Mouse (Mus musculus): ENCODE data around the gene 5031439G07Rik. TPM values are rescaled to one million over a fixed set of nuclear protein-coding genes. Genes with fewer than 3 reads are reported as not detected.

The 5031439G07Rik gene
- polyA plus RNA-seq, 1 experiment: 20.8 TPM

DNA sequence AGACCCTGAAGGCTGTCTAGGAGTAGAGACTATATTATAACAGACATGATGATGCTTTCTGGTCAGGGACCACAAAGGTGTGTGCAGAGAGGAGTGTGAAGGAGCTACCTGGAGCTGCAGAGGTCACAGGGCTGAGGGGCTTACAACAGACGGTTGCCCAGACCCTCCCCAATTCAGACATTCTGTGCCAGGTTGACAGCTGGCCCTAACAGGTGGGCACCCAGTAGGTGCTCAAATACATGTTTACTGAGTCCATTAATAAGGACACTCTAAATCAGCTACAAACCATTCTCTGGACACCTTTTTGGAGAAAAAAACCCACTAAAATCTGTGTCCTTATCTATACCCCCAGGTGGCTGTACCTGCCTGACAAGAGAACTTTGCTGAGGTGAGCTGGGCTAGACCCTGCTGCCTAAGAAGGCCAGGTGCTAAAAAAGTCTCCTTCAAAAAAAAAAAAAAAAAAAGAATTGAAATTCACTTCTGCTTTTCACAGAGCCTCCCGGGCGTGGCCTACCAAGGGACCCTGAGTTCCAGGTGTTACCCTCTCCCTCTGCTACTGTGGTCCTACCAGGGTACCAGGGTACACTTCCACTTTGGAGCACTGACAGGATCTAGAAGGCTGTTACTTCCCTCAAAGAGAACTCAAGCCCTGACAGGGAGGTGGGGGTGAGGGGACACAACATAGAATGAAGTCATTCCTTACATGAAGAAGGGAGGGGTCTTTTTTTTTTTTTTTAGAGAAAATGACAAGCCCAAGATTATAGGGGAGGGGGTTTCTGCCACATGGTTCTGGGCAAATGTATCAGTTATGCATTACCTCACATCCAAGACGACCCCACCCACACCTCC lies 2.0 kb downstream of the 5031439G07Rik start:
- H3K4me1 ChIP-seq (ENCODE audit: control insufficient read depth, insufficient read depth, low read length): peaks cover 3% of the 10 kb centered on the region
- H3K36me3 ChIP-seq (ENCODE audit: control insufficient read depth, insufficient read depth, low read length, poor library complexity, severe bottlenecking): no peaks in the 10 kb centered on the region

DNA sequence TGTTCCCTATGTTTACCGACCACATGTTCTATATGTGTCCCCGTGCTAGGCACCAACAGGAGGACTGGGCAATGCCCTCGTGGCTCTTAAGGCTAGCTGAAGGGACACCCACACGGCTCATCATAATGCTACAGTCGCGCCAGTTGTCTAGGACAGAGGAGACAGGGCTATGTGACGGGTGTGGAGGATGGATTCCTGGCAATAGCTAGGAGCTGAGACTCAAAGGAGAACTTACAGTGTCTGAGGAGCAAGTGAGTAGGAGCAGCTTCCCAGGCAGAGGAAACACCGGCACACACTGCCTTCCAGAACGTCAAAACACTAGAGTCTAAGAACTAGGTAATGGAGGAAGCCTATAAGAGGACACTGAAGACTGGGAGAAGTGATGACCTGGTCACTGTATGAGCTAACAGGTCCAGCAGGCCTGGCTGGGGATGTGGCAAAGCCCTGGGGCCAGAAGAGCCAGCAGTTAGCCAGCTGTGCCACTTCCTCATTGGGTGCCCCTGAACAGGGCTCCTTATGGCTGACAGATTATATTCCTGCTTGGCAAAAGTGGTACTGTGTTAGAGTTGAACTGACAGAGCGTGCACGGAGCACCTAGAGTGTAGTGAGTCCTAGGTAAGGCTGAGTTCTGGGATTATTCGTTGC lies 2.7 kb downstream of the 5031439G07Rik start:
- Histone ChIP-seq H3K27ac (ENCODE audit: insufficient read depth, low read length) (no peak overlapping the region), H3K9me3 (replicated peaks; ENCODE audit: control insufficient read depth, insufficient read depth, low read length, poor library complexity, severe bottlenecking) (no peaks in the 10 kb centered on the region), H3K4me3 (ENCODE audit: low read depth, low read length) (no peak overlapping the region), H3K4me1 (ENCODE audit: control insufficient read depth, insufficient read depth, low read length) (peaks cover 3% of the 10 kb centered on the region), H3K27me3 (ENCODE audit: control insufficient read depth, insufficient read depth, low read length, poor library complexity, severe bottlenecking) (no peaks in the 10 kb centered on the region), H3K36me3 (ENCODE audit: control insufficient read depth, insufficient read depth, low read length, poor library complexity, severe bottlenecking) (no peaks in the 10 kb centered on the region), H3K9ac (ENCODE audit: low read depth, poor library complexity, severe bottlenecking) (no peak overlapping the region)
- TF ChIP-seq EP300 (IDR thresholded peaks at IDR 0.05; ENCODE audit: insufficient read depth, low read depth, low read length) (no peak), CTCF (IDR thresholded peaks at IDR 0.05; ENCODE audit: low read depth, low read length) (no peak), POLR2A (IDR thresholded peaks at IDR 0.05; ENCODE audit: insufficient read depth, low read length) (no peak)

More for the DNA sequence above, 2.0 kb downstream of the 5031439G07Rik start:
- no peak overlapping the region for H3K9ac ChIP-seq (ENCODE audit: low read depth, poor library complexity, severe bottlenecking)
- no peaks in the 10 kb centered on the region for H3K9me3 ChIP-seq (replicated peaks; ENCODE audit: control insufficient read depth, insufficient read depth, low read length, poor library complexity, severe bottlenecking)
- TF ChIP-seq CTCF (IDR thresholded peaks at IDR 0.05; ENCODE audit: low read depth, low read length): no peak
- TF ChIP-seq EP300 (IDR thresholded peaks at IDR 0.05; ENCODE audit: insufficient read depth, low read depth, low read length): no peak
- no peak for TF ChIP-seq POLR2A (IDR thresholded peaks at IDR 0.05; ENCODE audit: insufficient read depth, low read length)
- peak overlapping the region; percentile 79; the same call in 1 of the 2 replicates for H3K4me3 ChIP-seq (ENCODE audit: low read depth, low read length)
- H3K27ac ChIP-seq (ENCODE audit: insufficient read depth, low read length): no peak overlapping the region
- no peaks in the 10 kb centered on the region for H3K27me3 ChIP-seq (ENCODE audit: control insufficient read depth, insufficient read depth, low read length, poor library complexity, severe bottlenecking)

DNA sequence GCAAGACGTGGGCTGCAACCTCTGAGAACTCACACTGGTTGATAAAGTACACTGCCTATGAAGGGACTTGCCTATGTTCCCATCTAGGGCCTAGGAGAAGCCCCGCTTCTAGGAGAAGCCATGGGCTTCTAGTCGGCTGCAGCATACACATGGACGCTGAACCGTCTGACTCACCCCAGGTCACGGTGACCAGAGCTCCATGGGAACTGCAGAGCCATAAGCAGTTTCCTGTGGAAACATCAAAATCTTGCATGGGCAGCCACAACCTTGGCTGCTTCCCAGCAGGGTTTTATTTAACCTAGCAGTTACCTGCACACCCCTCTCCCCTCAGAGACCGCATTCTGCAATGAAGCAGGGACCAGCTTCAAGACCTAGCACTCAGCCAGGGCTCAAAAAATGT lies 4.6 kb downstream of the 5031439G07Rik start:
- peaks cover 3% of the 10 kb centered on the region for H3K4me1 ChIP-seq (ENCODE audit: control insufficient read depth, insufficient read depth, low read length)
- H3K4me3 ChIP-seq (ENCODE audit: low read depth, low read length): no peak overlapping the region
- no peaks in the 10 kb centered on the region for H3K27me3 ChIP-seq (ENCODE audit: control insufficient read depth, insufficient read depth, low read length, poor library complexity, severe bottlenecking)
- no peaks in the 10 kb centered on the region for H3K36me3 ChIP-seq (ENCODE audit: control insufficient read depth, insufficient read depth, low read length, poor library complexity, severe bottlenecking)
- no peak for TF ChIP-seq EP300 (IDR thresholded peaks at IDR 0.05; ENCODE audit: insufficient read depth, low read depth, low read length)
- TF ChIP-seq CTCF (IDR thresholded peaks at IDR 0.05; ENCODE audit: low read depth, low read length): no peak
- TF ChIP-seq POLR2A (IDR thresholded peaks at IDR 0.05; ENCODE audit: insufficient read depth, low read length): no peak
- no peak overlapping the region for H3K9ac ChIP-seq (ENCODE audit: low read depth, poor library complexity, severe bottlenecking)
- H3K27ac ChIP-seq (ENCODE audit: insufficient read depth, low read length): no peak overlapping the region
- H3K9me3 ChIP-seq (replicated peaks; ENCODE audit: control insufficient read depth, insufficient read depth, low read length, poor library complexity, severe bottlenecking): no peaks in the 10 kb centered on the region

DNA sequence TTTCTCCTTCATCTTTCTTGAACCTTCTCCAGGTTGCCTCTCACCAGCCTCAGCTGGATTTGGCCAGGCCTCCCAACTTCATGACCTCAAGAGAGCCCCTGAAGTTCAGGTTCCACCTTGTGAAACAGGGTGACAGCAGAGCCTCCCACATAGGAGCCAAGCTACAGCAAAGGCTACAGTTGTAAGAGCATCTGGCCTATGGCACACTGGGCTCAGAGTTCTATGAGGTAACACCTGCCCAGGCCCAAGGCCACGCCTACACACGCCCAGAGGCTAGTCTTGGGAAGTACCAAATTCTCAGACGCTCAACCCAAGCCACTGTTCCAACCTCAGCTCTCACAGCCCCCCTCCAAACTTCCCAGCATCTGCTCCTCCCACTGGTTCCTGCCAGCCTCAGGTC lies 5.5 kb downstream of the 5031439G07Rik start:
- H3K4me3 ChIP-seq (ENCODE audit: low read depth, low read length): no peak overlapping the region
- H3K9ac ChIP-seq (ENCODE audit: low read depth, poor library complexity, severe bottlenecking): no peak overlapping the region
- TF ChIP-seq EP300 (IDR thresholded peaks at IDR 0.05; ENCODE audit: insufficient read depth, low read depth, low read length): no peak
- no peak for TF ChIP-seq POLR2A (IDR thresholded peaks at IDR 0.05; ENCODE audit: insufficient read depth, low read length)
- TF ChIP-seq CTCF (IDR thresholded peaks at IDR 0.05; ENCODE audit: low read depth, low read length): no peak
- peaks cover 3% of the 10 kb centered on the region for H3K4me1 ChIP-seq (ENCODE audit: control insufficient read depth, insufficient read depth, low read length)
- H3K36me3 ChIP-seq (ENCODE audit: control insufficient read depth, insufficient read depth, low read length, poor library complexity, severe bottlenecking): no peaks in the 10 kb centered on the region
- no peak overlapping the region for H3K27ac ChIP-seq (ENCODE audit: insufficient read depth, low read length)
- no peaks in the 10 kb centered on the region for H3K27me3 ChIP-seq (ENCODE audit: control insufficient read depth, insufficient read depth, low read length, poor library complexity, severe bottlenecking)
- H3K9me3 ChIP-seq (replicated peaks; ENCODE audit: control insufficient read depth, insufficient read depth, low read length, poor library complexity, severe bottlenecking): no peaks in the 10 kb centered on the region

DNA sequence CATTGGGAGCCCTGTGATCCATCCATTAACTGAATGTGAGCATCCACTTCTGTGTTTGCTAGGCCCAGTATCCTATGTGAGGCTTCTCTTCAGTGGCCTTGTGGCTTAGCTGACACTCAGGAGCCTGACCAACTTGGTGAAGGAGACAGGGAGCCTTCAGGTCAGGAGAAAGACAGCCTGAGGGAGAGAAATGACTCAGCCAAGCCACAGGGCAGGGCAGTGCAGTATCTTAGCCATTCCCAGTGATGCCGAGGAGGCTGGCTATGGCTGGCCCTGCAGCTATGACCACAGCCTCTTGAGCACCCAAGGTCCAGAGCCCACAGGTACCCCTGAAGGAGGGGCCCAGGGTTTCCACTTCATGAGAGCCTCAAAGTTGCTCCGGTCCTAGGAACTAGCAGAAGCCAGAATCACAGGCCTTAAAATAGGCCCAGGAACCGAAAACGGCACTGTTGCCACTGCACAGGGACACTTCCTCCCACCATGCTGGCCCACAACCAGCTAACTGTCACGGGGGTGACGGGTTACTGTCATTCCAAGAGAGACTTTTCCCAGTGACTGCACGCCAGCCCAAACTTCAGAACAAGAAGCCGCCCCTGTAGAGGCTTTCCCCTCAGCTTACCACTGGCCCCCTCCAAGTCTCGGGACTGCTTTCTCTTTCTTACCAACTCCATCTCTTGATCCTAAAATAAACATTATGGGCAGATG lies 6.6 kb downstream of the 5031439G07Rik start:
- Histone ChIP-seq H3K27me3 (ENCODE audit: control insufficient read depth, insufficient read depth, low read length, poor library complexity, severe bottlenecking) (no peaks in the 10 kb centered on the region), H3K4me3 (ENCODE audit: low read depth, low read length) (no peak overlapping the region), H3K9ac (ENCODE audit: low read depth, poor library complexity, severe bottlenecking) (no peak overlapping the region), H3K36me3 (ENCODE audit: control insufficient read depth, insufficient read depth, low read length, poor library complexity, severe bottlenecking) (no peaks in the 10 kb centered on the region), H3K27ac (ENCODE audit: insufficient read depth, low read length) (no peak overlapping the region), H3K9me3 (replicated peaks; ENCODE audit: control insufficient read depth, insufficient read depth, low read length, poor library complexity, severe bottlenecking) (no peaks in the 10 kb centered on the region), H3K4me1 (ENCODE audit: control insufficient read depth, insufficient read depth, low read length) (peaks cover 3% of the 10 kb centered on the region)
- TF ChIP-seq CTCF (IDR thresholded peaks at IDR 0.05; ENCODE audit: low read depth, low read length) (no peak), POLR2A (IDR thresholded peaks at IDR 0.05; ENCODE audit: insufficient read depth, low read length) (no peak), EP300 (IDR thresholded peaks at IDR 0.05; ENCODE audit: insufficient read depth, low read depth, low read length) (no peak)

Measured in ES-Bruce4 (cell line).